Mouse (Mus musculus): ENCODE results near the gene Parp16.
A peak's percentile ranks its signal among the peaks of the same experiment; 100 is the strongest.
"Not testable (repeated sequence)": the region's sequence is repeated elsewhere in the genome, so short reads cannot be mapped to it uniquely, and the experiment has no call there.

The Parp16 gene

DNA sequence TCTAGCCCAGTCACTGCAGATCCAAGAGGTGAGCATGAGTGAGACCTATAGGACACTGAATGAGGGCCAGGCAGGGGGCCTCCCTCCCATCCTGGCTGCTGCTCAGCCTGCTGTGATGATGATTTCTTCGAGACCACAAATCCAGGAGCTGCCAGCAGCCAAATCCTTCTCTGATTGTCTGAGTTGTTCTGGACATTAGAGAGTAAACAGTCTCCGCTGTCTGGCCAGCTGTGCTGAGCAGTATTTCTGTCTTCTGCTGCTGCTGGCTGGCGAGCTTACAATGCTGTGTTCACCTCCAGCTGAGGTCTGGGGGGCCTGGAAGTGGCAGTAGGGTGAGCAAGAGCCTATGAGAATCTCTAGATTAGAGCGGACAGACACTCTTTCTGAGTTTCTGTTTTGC is 48.1 kb downstream of the Parp16 start:
- ATAC-seq (ENCODE audit: low TSS enrichment), result no peak

DNA sequence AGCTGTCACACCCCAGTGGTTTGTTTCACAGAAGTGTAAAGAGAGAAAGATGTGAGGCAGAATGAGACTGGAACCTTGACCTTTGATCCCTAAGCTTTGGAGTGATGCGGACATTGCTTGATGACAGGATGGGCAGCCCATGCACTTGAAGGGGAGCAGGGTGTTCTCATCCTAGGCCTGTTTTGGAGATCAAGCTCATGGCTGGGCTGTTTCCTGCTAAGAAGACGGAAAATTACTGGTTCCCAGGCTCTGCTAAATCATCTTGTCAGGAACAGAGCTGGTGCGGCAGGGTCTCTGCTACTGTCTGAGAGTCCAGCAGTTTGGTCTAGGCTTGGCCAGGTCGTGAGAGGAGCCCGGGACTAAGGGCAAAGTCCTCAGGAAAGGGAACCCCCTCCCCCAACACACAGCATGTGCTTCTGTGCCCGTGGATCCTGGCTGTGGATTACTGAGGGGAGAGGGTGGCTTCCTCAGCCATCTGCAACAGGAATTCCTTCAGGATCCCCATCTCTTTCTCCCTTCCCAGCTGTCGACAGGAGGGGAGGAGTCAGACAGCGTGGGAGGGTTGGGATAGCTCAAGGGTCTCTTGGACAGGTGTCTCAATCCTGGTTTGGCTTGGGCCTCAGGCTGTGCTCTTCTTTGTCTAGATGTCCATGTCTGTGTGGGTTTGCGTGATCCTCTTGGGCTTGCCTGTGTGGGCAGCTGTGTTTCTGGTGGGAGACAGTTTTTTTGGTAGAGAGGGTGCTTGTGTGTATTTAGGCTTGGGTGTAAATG is 49.1 kb downstream of the Parp16 start:
- ATAC-seq (ENCODE audit: low TSS enrichment), result peak; percentile 34; the same call in 1 of the 2 replicates

DNA sequence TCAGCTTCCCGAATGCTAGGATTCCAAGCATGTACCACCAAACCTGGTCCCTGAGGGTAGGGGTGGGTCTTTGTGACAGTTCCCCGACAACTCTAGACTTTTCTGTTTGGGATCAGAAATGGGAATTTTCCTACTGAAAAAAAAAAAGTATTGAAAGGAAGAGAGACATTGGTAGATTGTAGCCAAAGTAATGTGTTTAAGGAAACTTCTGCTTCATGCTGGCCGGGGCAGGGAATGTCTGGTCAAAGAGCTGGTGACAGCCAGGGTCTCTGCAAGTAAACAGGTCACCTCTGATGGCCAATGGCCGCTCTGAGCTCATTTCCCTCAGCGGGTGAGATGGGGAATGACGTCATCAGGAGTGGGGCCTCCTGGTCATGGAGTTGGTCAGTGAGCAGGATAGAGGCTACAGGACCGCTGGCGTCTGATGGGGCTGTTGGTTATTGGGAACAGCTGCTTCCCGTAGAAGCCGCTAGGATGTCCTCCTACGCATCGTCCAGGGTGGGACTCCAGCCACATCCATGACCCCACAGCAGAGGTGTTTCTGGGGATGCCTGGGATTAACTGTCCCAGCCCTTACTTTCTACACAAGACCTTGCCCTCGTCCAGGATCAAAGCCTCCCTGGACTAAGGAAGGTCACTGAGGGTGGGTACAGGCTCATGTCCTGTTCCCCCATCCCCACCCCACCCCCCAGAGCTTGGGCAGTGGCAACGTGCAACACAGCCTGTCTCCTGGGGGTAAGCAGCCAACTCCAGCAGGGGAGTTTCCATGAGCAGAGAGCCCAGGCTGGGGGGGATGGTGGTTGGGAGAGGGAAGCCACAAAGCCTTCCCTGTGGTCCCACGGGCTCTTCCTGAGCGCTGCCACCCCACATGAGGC is 52.6 kb downstream of the Parp16 start:
- ATAC-seq (ENCODE audit: low TSS enrichment), result no peak

DNA sequence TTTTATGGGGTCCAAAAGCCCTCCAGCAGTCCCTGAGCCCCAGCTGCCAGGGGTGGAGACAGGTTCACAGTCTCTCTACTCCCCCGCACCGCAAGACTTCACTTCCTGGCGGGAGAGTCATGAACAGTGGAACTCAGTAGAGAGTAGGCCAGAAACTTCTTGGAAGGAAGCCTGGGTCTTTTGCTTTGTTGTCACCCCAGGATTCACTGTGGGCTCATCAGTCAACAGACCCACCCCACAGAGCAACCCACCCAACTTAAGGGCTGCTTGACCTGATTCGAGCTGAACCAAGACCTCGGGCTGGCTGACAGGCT is 53.2 kb downstream of the Parp16 start:
- no peak for ATAC-seq (ENCODE audit: low TSS enrichment)

DNA sequence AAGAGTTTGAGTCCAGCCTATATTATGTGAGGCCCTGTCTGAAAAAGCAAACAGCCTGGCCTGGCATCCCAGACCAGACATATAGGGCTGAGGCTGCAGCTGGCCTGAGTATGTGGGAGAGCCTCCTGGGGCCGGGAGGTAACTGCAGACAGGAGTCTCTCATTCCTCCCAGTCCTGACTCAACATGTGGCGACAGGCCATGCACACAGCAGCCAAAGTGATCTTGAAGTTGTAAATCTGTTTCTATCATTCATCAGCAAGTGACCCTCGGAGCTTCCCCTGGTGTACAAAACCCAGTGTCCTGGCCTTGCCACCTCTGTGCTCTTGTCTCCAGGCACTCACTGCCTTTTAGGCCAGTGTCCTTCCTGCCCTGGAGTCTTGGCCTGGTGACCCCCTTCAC is 56.9 kb downstream of the Parp16 start:
- ATAC-seq (ENCODE audit: low TSS enrichment), result no peak

DNA sequence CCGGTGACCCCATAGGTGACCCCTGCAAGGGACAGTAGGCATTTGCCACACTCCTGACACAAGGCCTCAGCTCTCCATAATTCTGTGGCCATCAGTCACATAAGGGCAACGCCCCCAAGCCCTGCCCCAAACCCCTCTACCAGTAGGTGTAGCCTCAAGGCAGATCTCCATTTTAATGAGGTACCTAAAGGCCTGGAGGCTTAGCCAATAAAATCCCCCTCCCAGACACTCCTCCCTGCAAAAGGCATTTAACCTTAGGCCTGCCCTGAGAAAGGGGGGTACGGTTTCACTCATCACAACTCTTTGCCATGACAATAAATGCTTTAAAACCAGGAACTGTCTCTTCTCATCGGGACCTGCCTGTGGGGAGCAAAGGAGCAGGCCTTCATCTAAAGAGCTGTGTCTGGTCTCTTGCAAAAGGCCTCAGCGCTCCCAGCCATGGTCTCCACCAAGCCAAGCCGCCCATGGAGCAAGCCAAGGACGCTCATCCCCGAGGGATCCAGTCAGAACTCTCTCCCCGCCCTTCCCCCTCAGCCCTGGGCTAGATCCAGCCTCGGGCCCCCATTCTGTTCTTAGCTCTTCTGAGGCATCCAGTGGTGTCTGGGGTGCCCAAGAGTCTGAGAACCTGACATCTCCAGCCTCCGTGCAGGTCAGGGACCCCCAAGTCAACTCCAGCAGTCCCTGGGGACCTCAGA is 60.9 kb downstream of the Parp16 start:
- ATAC-seq (ENCODE audit: low TSS enrichment), result no peak

DNA sequence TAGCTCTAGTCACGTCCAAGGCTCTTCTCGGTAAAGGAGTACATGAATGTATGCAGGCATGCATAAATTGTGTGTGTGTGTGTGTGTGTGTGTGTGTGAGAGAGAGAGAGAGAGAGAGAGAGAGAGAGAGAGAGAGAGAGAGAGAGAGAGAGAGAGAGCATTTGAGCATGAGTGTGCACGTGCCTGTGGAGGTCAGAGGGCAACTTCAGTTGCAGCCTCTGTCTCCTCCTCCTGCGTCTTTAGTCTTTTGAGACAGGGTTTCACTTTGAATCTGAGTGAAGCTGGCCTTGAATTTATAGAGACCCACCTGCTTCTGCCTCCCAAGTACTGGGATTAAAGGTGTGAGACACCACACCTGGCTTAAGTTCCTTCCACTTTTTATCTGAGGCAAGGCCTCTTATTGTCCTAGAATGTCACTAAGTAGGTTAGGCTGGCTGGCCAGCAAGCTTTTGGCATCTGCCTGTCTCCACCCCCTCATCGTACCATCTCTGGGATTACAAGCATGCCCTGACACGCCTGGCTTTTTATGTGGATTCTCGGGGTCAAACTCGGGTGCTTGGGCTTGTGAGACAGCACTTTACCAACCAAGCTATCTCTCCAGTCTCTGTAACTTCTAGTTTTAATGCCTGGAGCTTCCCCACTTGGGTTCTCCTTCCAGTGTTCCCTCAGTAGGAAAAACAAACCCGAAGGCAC is 62.2 kb downstream of the Parp16 start:
- no peak for ATAC-seq (ENCODE audit: low TSS enrichment)

DNA sequence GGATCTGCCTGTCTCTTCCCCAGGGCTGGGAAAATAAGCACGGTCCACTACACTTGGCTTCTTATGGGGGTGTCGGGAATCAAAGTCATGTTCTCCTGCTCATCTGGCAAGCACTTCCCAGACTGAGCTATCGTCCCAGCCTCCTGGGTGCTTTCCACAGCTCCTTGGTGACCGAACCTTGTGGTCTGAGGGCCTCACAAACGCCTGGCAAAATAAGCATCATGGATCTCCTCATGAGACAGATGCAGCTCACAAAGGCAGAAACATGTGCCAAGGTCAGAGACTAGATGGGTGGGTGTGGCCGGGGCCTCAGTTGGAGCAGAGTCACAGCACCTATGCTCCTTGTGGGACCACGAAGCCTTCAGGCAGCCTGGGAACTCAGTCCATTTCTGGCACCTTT is 64.2 kb downstream of the Parp16 start:
- no peak for ATAC-seq (ENCODE audit: low TSS enrichment)

DNA sequence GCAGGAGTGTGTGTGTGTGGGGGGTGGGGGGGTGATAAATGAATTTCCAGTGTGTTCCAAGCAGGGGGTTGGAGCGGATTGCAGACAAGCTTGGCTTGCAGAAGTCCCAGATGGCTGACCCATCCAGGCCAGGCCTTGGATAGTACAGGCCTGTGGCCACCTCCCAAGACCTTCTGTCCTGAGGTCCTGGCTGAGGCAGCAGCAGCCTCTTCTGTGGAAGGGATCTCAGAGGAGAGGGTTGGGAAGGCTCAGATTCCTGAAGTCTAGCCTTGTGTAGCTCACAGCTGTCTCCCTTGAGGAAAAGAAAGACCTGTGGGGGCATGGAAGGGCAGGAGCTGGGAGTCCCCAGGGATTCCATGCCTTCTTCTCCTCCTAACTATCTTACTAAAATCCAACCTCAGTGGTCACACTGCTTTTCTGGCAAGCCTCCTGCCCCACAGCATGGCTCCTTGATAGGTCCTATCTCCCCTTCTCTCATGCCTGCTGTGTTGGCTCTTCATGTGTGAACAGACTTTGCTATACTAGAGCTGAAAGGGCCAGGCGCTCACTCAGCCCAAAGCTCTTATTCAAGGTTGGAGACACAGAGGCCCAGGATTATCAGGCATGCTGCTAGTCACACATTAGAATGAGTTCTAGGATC is 66.6 kb downstream of the Parp16 start:
- ATAC-seq (ENCODE audit: low TSS enrichment), result no peak

DNA sequence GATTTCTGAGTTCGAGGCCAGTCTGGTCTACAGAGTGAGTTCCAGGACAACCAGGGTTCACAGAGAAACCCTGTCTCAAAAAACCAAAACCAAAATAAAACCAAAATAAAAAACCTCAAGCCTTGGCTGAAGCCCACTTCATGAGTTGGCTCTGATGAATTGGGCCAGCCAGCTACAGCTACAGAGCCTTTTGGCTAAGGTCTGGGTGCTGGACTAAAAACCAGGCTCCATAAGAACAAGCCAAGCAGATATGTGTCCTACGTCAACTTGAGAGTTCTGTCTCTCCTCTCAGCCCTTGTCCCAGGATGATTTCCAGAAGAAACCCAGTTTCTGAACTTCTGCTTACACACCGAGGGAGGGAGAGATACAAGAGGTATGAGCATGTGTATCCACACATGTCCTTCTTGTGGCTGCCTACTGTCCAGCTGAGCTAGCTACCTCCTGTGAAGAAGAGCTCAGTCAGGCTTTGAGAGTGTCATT is 67.5 kb downstream of the Parp16 start:
- no peak for ATAC-seq (ENCODE audit: low TSS enrichment)

DNA sequence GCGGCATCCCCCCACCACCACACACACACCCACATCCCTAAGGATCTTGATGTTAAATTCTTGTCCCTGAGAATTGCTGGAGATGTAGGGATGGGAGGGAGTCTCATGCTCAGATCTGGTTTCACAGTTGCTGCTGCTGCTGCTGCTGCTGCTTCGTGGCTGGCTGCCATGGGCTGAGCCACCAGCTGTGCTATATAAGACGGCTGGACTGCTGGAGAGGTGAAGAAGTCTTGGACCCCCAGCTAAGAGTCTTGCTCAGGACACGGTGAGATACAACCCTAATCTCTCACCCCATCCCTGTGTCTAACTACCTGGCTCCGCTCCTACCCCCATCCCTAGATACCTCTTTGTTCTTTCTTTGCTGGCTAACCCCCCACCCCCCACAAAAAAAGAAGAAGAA is 69.8 kb downstream of the Parp16 start, which contains the start of gene Cilp:
Cilp (plus strand) TSS at position 222 of the 400 bp plus-strand sequence.
- no peak for ATAC-seq (ENCODE audit: low TSS enrichment)

DNA sequence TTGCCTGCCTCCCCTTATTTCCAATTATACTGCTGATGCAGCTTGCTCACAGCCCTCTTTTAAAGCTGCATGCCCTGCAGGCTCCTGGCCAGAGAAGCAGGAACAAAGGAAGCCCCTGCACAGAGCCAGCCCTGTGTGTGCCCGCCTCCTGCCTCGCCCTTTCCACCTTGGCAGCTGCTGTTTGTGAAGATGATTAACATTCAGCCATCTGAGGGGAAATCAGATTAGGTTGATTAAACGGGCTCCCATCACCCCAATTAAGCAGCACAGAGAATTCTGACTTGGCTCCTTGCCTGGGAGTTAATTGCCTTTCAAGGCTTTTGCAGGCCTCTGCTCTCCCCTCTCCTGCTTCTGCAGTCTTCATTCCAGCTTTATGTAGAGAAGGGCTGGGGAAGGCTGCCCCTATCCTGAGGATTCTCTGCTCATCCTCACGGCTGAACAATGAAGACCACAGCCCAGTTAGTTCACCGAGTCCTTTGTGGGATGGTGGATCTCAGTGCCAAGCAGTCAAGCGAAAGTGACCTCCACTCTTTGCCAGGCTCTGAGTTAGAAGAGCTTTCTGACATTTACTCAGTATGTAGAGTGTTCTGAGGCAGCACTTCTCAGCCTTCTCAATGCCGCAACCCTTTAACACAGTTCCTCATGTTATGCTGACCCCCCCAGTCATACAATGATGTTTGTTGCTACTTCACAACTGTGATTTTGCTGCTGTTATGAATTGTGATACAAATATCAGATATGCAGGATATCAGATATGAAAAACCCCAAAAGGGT is 72.8 kb downstream of the Parp16 start:
- ATAC-seq (ENCODE audit: low TSS enrichment), result peak; percentile 50; the same call in 1 of the 2 replicates

DNA sequence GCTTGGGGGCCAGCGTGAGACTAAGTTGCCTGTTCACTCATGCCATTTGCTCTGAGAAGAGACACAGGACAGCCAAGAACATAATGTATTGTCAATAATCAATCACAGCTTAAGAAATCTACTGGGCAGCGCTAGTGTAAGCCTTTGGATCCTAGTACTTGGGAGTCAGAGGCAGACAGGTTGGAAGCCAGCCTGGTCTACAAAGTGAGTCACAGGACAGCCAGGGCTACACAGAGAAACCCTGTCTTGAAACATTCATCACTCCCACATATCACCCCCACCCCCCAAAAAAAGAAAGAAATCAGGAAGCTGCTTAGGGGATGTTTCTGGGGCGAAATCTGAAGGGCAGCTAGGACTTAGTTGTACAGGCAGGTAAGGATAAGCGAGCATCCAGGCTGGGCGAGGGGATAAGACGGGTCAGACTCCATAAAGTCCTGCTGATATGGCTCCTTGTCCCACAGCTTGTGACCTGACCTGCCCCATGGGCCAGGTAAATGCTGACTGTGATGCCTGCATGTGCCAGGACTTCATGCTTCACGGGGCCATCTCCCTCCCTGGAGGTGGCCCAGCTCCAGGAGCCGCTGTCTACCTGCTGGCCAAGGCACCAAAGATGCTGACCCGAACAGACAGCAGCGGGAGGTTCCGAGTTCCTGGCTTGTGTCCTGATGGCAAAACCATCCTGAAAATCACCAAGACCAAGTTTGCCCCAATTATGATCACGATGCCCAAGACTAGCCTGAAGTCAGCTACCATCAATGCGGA is 78.1 kb downstream of the Parp16 start:
- ATAC-seq (ENCODE audit: low TSS enrichment), result no peak

DNA sequence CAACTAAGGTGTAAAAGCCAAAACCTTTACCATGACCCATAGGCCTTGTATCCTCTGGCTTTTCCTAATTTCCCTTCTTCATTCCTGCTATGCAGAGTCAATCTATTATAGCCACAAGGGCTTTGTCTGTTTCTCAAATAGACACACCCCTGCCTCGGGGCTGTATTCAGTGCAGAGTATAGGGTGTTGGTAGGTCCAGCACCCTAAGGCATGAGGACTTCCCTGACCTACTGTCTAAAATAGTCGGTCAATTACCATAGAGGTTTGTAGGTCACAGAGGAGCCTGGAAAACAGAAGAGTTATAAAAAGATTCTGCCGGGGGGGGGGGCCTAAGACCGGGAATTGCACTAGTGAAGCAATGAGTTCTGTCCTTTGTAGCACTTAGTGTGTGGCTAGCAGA is 78.7 kb downstream of the Parp16 start:
- ATAC-seq (ENCODE audit: low TSS enrichment), result no peak

DNA sequence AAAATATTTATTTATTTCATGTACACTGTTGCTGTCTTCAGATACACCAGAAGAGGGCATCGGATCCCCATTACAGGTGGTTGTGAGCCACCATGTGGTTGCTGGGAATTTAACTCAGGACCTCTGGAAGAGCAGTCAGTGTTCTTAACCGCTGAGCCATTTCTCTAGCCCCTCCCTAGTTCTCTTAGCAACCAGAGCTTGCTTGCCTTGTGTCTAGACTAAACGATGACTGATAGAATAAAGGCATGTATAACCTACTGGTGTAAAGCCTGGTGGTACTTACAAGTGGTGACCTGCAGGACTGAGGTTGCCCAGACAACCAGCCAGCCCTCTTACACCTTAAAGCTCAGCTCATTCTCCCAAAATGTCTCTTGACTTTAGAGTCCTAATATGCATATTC is 79.7 kb downstream of the Parp16 start:
- ATAC-seq (ENCODE audit: low TSS enrichment), result not testable (repeated sequence)

DNA sequence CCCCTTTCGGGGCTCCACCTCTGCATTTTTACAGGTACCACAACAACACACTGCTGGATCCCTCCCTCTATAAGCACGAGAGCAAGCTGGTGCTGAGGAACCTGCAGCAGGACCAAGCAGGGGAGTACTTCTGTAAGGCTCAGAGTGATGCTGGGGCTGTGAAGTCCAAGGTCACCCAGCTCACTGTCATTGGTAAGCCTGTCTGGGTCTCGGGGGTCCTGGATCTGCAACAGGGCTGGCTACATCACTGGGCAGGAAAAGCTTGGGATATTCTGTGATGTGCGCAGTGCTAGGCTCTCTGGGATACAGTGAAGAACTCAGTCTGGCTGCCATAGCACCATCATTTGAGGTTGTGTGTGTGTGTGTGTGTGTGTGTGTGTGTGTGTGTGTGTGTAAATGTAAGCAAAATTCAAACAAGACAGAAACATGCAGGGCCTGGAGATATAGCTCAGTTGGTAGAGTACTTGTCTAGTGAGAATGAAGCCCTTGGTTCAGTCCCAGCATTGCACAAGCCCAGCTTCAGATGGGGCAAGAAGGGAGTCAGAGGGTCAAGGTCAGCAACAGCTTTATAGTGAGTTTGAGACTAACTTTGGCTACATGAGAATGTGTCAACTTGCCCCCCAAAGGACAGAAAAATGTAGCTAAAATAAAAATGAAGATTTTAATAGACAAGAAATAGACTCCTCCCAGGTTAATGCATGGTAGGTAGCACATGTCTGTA is 80.8 kb downstream of the Parp16 start:
- ATAC-seq (ENCODE audit: low TSS enrichment), result no peak

DNA sequence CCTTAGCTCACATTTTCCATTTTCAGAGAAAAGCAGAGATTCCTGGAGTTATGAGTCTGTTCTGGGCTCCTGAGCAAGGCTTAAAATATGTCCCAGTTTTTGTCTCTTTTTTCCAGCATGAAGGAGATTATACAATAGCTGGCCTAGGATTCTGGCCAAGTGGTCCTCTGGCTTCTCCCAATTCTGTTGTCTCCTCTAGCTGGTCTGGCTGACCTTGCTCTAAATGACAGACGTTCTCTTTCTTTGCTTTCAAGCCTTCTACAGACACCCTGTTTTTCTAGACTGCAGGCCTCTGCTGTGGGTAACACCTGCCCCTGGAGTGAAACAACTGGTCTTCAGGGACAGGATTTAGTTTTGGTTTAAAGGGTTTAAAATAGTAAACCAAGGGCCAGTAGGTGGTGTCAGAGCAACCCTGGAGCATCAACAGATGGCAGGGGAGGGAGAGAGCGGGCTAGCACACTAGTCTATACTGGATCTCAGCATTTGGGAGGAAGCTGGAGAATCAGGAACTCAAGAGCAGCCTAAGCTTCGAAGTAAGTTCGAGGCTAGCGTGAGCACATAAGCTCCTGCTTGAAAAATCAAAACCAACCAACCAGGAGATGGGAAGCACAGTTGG is 86.5 kb downstream of the Parp16 start:
- ATAC-seq (ENCODE audit: low TSS enrichment), result peak; percentile 67

DNA sequence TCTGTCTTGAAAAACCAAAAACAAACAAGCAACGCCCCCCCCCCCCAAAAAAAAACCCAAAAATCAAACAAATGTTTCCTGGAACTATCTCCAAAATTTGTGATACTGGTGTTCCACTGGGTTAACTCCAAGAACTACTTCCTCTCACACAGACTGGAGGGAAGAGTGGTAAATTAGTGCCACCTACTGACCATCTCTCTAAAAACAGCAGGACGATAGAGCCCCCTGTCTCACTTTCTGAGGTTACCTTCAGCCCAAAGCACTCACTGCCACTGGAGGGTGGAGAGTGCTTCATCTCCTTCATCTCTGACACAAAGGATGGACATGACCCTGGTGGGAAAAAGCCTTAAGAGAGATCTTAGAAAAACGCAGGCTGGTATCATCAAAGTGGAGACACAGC is 88.1 kb downstream of the Parp16 start:
- peak; percentile 69; the same call in 1 of the 2 replicates for ATAC-seq (ENCODE audit: low TSS enrichment)

DNA sequence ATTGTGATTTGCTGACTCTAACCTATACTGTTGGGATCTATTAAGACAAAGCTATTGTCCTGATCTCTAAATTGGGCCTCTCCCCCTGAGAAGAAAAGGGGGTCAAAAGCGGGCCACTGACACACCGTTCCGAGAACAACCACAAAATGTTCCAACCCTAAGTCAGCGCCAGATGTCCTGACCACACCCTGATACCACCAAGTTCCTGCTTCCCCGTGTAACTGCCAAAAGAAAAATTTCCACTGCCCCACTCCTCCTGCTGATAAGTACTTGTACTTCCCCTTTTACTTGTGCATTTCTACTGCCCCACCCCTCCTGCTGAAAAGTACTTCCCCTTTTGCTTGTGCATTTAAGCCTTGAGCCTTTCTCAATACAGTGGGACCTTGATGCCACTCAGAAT is 93.1 kb downstream of the Parp16 start:
- not testable (repeated sequence) for ATAC-seq (ENCODE audit: low TSS enrichment)
